Mouse (Mus musculus) midbrain, embryonic 14.5 days (tissue): ENCODE measurements at regions not wholly inside any gene's neighbourhood (a gene's known extent, or its start where the extent isn't known, plus 50 kb on each side); places are given as distances from the start of the nearest gene placed in this dataset.

Experiments used
- ATAC-seq: fragments of 200-750 bp; cut with Nextera tagmentation; 2 replicates; pipeline ENCODE4 v1.8.0; 2017; ENCODE audit warnings: moderate number of reproducible peaks, moderate library complexity; ENCODE audit not compliant: low FRiP score, low TSS enrichment
- DNase-seq: peaks from one replicate; pipeline ENCODE4 v3.0.0-alpha.2; 2015
- H3K27ac ChIP-seq: fragments of 300-500 bp; sonication (generic); replicated peaks from 2 replicates; pipeline ENCODE4 v1.5.1; 2014; ENCODE audit warnings: mild to moderate bottlenecking, low read depth, low read length, moderate library complexity
- H3K27me3 ChIP-seq: fragments of 300-500 bp; sonication (generic); 2 replicates; pipeline ENCODE4 v1.6.1; 2014; ENCODE audit warnings: low read length, control low read depth, mixed read lengths; ENCODE audit not compliant: control insufficient read depth, insufficient read depth
- H3K36me3 ChIP-seq: fragments of 300-500 bp; sonication (generic); 2 replicates; pipeline ENCODE4 v1.6.1; 2014; ENCODE audit warnings: low read length, control low read depth; ENCODE audit not compliant: control insufficient read depth, insufficient read depth
- H3K4me1 ChIP-seq: fragments of 300-500 bp; sonication (generic); 2 replicates; pipeline ENCODE4 v1.6.1; 2014; ENCODE audit warnings: mild to moderate bottlenecking, antibody characterized with exemption, low read length, control low read depth; ENCODE audit not compliant: control insufficient read depth, insufficient read depth
- H3K4me2 ChIP-seq: fragments of 300-500 bp; sonication (generic); 2 replicates; pipeline ENCODE4 v1.6.1; 2014; ENCODE audit warnings: mild to moderate bottlenecking, low read length, moderate library complexity
- H3K4me3 ChIP-seq: fragments of 300-500 bp; sonication (generic); replicated peaks from 2 replicates; pipeline ENCODE4 v1.5.1; 2014; ENCODE audit warnings: low read depth, low read length
- H3K9ac ChIP-seq: fragments of 300-500 bp; sonication (generic); replicated peaks from 2 replicates; pipeline ENCODE4 v1.6.1; 2014; ENCODE audit warnings: mild to moderate bottlenecking, low read length, moderate library complexity
- H3K9me3 ChIP-seq: fragments of 300-500 bp; sonication (generic); 2 replicates; pipeline ENCODE4 v1.6.1; 2016; ENCODE audit warnings: low read length, control low read depth, mixed read lengths; ENCODE audit not compliant: control insufficient read depth
- WGBS: fragments of 180-500 bp; shearing (Covaris S2); extraction: QIAGEN DNeasy Blood & Tissue Kit; methylation state at CpG from one replicate; pipeline ENCODE4 v1.1.7; 2014; 5-methylcytosine and 5-hydroxymethylcytosine counted together

DNA sequence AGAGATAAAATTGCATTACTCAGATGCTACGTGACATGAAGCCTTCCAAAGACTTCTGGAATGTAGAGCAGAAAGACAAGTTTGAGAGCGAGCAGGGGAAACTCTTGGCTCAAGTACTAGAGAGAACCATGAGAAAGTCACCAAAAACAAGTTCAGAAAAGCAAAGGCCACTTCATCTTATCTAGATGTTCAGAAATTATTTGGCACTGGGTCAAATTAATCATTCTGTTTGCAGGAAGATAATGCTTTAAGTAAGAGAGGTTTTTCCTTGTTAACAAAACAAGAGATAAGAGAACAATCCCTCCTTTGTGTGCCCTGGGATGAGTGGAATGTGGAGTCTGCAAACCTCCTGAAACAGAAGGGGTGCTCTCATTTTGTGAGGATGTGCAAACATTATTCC lies 565.6 kb upstream of the C030005K15Rik start:
- ATAC-seq, result no peak
- WGBS, result 87% methylated on average over 2 of the region's 2 CpGs
- H3K36me3 ChIP-seq, result no peaks in the 10 kb centered on the region

DNA sequence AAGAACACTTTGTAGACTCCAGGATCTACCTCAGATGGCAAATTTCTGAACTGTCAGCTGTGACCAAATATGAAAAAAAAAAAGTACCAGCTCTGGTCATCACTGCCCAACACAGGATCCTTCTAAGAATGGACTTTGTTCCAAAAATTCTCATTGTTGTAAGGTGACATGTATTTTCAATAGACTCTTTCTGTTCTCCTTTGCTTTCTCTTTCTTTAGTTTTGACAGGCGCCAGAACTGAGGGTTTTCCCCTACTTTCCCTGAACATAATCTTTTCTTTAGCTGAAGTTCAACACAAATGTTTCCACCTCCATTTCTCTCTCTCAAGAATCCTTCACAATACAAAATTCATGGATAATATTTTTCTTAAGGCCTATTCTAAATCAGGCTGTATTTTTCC lies 579.1 kb upstream of the C030005K15Rik start:
- DNase-seq (no peak), ATAC-seq (no peak)
- no peaks in the 10 kb centered on the region for H3K9me3 ChIP-seq
- WGBS, result 83% methylated on average over 1 of the region's 1 CpGs
- H3K27ac ChIP-seq, result no peak overlapping the region
- no peaks in the 10 kb centered on the region for H3K36me3 ChIP-seq
- H3K4me3 ChIP-seq, result no peak overlapping the region
- H3K4me1 ChIP-seq, result no peaks in the 10 kb centered on the region
- H3K9ac ChIP-seq, result no peak overlapping the region
- no peak overlapping the region for H3K4me2 ChIP-seq
- no peaks in the 10 kb centered on the region for H3K27me3 ChIP-seq

More for the DNA sequence above, 565.6 kb upstream of the C030005K15Rik start:
- no peak overlapping the region for H3K4me2 ChIP-seq
- no peaks in the 10 kb centered on the region for H3K4me1 ChIP-seq
- no peaks in the 10 kb centered on the region for H3K9me3 ChIP-seq
- no peaks in the 10 kb centered on the region for H3K27me3 ChIP-seq
- DNase-seq, result no peak
- H3K27ac ChIP-seq, result no peak overlapping the region
- H3K9ac ChIP-seq, result no peak overlapping the region
- H3K4me3 ChIP-seq, result no peak overlapping the region

- Histone ChIP-seq H3K27me3 (no peaks in the 10 kb centered on the region), H3K36me3 (no peaks in the 10 kb centered on the region), H3K9me3 (no peaks in the 10 kb centered on the region), H3K27ac (no peak overlapping the region), H3K4me2 (no peak overlapping the region), H3K4me1 (no peaks in the 10 kb centered on the region), H3K9ac (no peak overlapping the region), H3K4me3 (no peak overlapping the region)
- 95% methylated on average over 3 of the region's 3 CpGs for WGBS
- no peak for DNase-seq
- ATAC-seq, result no peak
Observed at GRCm38 (mm10) chr10:98309667-98310066, 583.1 kb upstream of the C030005K15Rik start.

DNA sequence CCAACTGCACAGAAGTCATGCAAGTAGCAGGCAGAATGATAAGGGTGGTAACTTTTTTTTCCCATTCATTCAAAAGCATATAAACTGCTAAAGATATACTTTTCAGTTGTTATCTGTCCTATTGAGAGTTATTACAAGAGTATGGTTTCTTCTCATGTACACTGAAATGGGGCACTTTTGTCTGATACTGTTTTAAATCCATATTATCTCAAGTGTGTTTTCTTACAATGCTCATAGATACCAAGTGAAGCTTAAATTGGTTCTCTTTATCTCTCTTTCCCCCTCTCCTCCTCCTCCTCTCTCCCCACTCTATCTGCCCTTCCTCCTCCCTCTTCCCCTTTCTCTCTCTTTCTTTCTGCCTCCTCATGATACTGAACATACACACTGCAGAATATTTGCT lies 584.8 kb upstream of the C030005K15Rik start:
- no peak overlapping the region for H3K9ac ChIP-seq
- H3K36me3 ChIP-seq, result no peaks in the 10 kb centered on the region
- DNase-seq, result no peak

DNA sequence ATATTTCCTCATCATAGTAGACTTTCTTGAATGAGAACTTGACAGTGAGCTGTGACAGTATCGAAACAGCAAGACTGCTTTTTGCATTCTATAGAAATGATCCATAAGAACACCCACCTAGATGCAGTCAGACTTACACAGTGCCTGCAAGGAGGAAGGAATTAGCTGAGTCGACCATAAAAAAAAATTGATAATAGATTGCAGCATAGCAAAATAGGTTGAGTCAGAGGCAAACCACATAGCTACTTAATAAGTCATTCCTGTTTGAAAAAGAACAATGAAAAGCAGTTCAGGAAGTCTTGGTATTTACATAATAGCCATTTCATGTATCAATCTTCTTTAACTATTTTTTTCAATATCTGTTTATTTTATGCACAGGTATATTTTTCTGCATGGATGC lies 591.9 kb upstream of the C030005K15Rik start:
- ATAC-seq, result no peak
- Histone ChIP-seq H3K27ac (no peak overlapping the region), H3K4me2 (no peak overlapping the region), H3K4me1 (no peaks in the 10 kb centered on the region), H3K36me3 (no peaks in the 10 kb centered on the region), H3K9ac (no peak overlapping the region), H3K4me3 (no peak overlapping the region), H3K9me3 (no peaks in the 10 kb centered on the region), H3K27me3 (no peaks in the 10 kb centered on the region)
- no peak for DNase-seq
- WGBS, result 88% methylated on average over 2 of the region's 2 CpGs

More for the DNA sequence above, 584.8 kb upstream of the C030005K15Rik start:
- H3K27me3 ChIP-seq, result no peaks in the 10 kb centered on the region
- no peaks in the 10 kb centered on the region for H3K9me3 ChIP-seq
- no peak overlapping the region for H3K27ac ChIP-seq
- ATAC-seq, result no peak
- H3K4me2 ChIP-seq, result no peak overlapping the region
- no peak overlapping the region for H3K4me3 ChIP-seq
- no peaks in the 10 kb centered on the region for H3K4me1 ChIP-seq

DNA sequence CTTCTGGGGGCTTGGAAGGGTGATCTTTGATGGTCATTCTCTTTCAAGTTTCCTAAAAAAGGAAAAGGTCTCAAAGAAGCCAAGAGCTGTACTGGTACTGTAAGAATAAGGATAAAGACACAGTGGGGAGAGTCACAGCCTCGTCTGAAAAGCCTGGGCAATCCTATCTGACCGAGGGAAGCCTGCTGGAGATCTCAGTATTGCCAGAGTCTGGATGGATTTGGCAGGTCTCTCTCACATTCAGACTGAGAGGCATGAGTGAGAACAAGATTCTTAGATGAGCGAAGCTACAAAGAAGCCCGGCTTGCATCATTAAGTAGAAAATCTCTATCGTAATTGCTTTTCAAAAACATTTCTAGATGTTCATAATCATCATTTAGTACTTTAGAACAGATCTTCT lies 590.4 kb upstream of the Atp2b1 start:
- Histone ChIP-seq H3K27me3 (no peaks in the 10 kb centered on the region), H3K4me1 (no peaks in the 10 kb centered on the region), H3K9me3 (no peaks in the 10 kb centered on the region), H3K9ac (no peak overlapping the region), H3K4me2 (no peak overlapping the region), H3K27ac (no peak overlapping the region), H3K4me3 (no peak overlapping the region), H3K36me3 (no peaks in the 10 kb centered on the region)
- ATAC-seq (no peak), DNase-seq (no peak)
- WGBS, result 85% methylated on average over 5 of the region's 5 CpGs

- no peak overlapping the region for H3K4me2 ChIP-seq
- H3K4me1 ChIP-seq, result no peaks in the 10 kb centered on the region
- no peaks in the 10 kb centered on the region for H3K36me3 ChIP-seq
- no peak overlapping the region for H3K4me3 ChIP-seq
- no peaks in the 10 kb centered on the region for H3K9me3 ChIP-seq
- no peaks in the 10 kb centered on the region for H3K27me3 ChIP-seq
- no peak for ATAC-seq
- no peak overlapping the region for H3K9ac ChIP-seq
- no peak for DNase-seq
- no peak overlapping the region for H3K27ac ChIP-seq
Observed at GRCm38 (mm10) chr10:98324591-98324990, 589.6 kb upstream of the Atp2b1 start.

GRCm38 (mm10) chr10:98325720-98326119 lies 588.5 kb upstream of the Atp2b1 start:
- H3K27me3 ChIP-seq, result no peaks in the 10 kb centered on the region
- no peaks in the 10 kb centered on the region for H3K9me3 ChIP-seq
- no peak overlapping the region for H3K4me2 ChIP-seq
- no peak overlapping the region for H3K27ac ChIP-seq
- DNase-seq (no peak), ATAC-seq (no peak)
- H3K4me1 ChIP-seq, result no peaks in the 10 kb centered on the region
- H3K36me3 ChIP-seq, result no peaks in the 10 kb centered on the region
- H3K4me3 ChIP-seq, result no peak overlapping the region
- no peak overlapping the region for H3K9ac ChIP-seq
- 83% methylated on average over 5 of the region's 5 CpGs for WGBS

DNA sequence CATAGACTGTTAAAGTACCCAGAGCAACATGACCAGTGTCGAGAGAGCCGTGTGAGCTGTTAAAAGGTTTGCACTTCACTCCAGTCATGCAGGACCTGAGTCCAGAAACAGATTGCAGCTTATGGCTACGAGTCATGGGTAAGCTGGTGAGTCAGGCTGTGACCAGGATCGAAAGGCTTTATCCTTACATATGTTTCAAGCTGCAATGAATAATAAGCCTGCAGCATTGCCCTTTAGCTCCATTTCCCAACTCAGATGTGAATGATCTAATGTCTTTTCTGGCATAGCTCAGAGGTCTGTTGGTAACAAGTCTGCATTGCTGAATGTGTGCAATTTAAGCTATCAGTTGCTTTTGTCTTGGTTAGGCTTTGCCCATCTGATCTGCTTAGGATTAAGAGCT lies 581.5 kb upstream of the Atp2b1 start:
- Histone ChIP-seq H3K9me3 (no peaks in the 10 kb centered on the region), H3K27me3 (no peaks in the 10 kb centered on the region), H3K4me3 (no peak overlapping the region), H3K27ac (no peak overlapping the region), H3K4me2 (no peak overlapping the region), H3K36me3 (no peaks in the 10 kb centered on the region), H3K4me1 (no peaks in the 10 kb centered on the region), H3K9ac (no peak overlapping the region)
- ATAC-seq, result no peak
- no peak for DNase-seq
- 78% methylated on average over 4 of the region's 4 CpGs for WGBS
